Mouse (Mus musculus): ENCODE measurements around the gene Fahd2a. TPM values are rescaled to one million over a fixed set of nuclear protein-coding genes. Genes with fewer than 3 reads are reported as not detected.

Fahd2a gene
- polyA plus RNA-seq, 1 experiment from 2014 or later = 39.0 TPM

GRCm38 (mm10) chr2:127470661-127471060, 26.3 kb upstream of the Fahd2a start:
- Histone ChIP-seq H3K9ac (replicated peaks; ENCODE audit: low read length) (no peak overlapping the region), H3K27ac (ENCODE audit: low read length) (no peak overlapping the region), H3K9me3 (ENCODE audit: low read length) (no peaks in the 10 kb centered on the region), H3K4me3 (ENCODE audit: low read length) (no peak overlapping the region), H3K4me2 (replicated peaks; ENCODE audit: low read depth, low read length) (no peak overlapping the region), H3K4me1 (ENCODE audit: insufficient read depth, low read length) (no peaks in the 10 kb centered on the region), H3K36me3 (ENCODE audit: insufficient read depth, low read length) (no peaks in the 10 kb centered on the region), H3K27me3 (ENCODE audit: insufficient read depth, low read length) (no peaks in the 10 kb centered on the region)
- WGBS = 83% methylated on average over 10 of the region's 10 CpGs
- ATAC-seq (ENCODE audit: low FRiP score, low TSS enrichment) = no peak

DNA sequence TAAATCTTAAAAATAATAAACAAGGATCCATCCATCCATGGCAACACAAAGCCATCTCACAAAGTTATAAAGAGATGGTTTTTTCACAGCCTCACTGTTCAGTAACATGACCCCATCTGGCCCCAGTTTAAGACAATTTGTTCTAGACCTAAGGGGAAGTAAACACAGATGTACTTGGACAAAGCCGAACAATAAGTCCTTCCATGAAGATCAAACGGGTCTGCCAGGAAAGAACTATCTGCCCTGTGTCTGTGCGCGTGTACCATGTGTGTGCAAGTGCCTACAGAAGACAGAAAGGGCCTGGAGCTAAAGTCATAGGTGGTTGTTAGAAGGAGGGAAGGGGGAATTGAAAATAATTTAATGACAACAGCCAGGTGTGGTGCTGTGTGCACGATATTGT, 25.8 kb upstream of the Fahd2a start:
- Histone ChIP-seq H3K27ac (ENCODE audit: low read length) (no peak overlapping the region), H3K9ac (replicated peaks; ENCODE audit: low read length) (no peak overlapping the region), H3K9me3 (ENCODE audit: low read length) (no peaks in the 10 kb centered on the region), H3K4me2 (replicated peaks; ENCODE audit: low read depth, low read length) (no peak overlapping the region), H3K4me1 (ENCODE audit: insufficient read depth, low read length) (no peaks in the 10 kb centered on the region), H3K36me3 (ENCODE audit: insufficient read depth, low read length) (no peaks in the 10 kb centered on the region), H3K4me3 (ENCODE audit: low read length) (no peak overlapping the region), H3K27me3 (ENCODE audit: insufficient read depth, low read length) (no peaks in the 10 kb centered on the region)
- 89% methylated on average over 5 of the region's 5 CpGs for WGBS
- ATAC-seq (ENCODE audit: low FRiP score, low TSS enrichment) = no peak

DNA sequence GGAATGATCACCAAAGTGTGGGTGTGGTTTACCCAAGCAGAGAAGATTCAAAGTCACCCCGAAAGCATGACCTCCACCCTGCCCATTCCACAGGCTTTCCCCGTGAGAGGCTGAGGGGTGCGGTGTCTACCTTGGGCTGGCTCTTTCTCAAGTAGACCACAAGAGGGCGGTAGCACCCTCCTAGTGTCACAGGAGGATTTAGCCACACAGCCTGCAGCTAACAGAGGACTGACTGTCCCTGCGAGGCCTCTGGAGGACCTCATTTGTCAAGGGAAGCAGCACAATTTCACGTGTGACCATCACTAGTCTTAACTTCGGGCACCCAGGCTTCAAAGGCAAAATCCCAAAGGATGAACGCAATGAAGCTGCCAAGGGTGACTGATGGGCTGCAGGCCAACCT, 17.9 kb upstream of the Fahd2a start:
- 7% methylated on average over 8 of the region's 8 CpGs for WGBS
- H3K9ac ChIP-seq (replicated peaks; ENCODE audit: low read length) = no peak overlapping the region
- H3K27ac ChIP-seq (ENCODE audit: low read length) = no peak overlapping the region
- H3K4me1 ChIP-seq (ENCODE audit: insufficient read depth, low read length) = no peaks in the 10 kb centered on the region
- H3K36me3 ChIP-seq (ENCODE audit: insufficient read depth, low read length) = no peaks in the 10 kb centered on the region
- H3K27me3 ChIP-seq (ENCODE audit: insufficient read depth, low read length) = no peaks in the 10 kb centered on the region
- no peaks in the 10 kb centered on the region for H3K9me3 ChIP-seq (ENCODE audit: low read length)
- no peak overlapping the region for H3K4me3 ChIP-seq (ENCODE audit: low read length)
- ATAC-seq (ENCODE audit: low FRiP score, low TSS enrichment) = peak; percentile 78; the same call in 1 of the 2 replicates
- H3K4me2 ChIP-seq (replicated peaks; ENCODE audit: low read depth, low read length) = no peak overlapping the region

- Histone ChIP-seq H3K27me3 (ENCODE audit: insufficient read depth, low read length) (no peaks in the 10 kb centered on the region), H3K27ac (ENCODE audit: low read length) (no peak overlapping the region), H3K9me3 (ENCODE audit: low read length) (no peaks in the 10 kb centered on the region), H3K36me3 (ENCODE audit: insufficient read depth, low read length) (no peaks in the 10 kb centered on the region), H3K4me1 (ENCODE audit: insufficient read depth, low read length) (no peaks in the 10 kb centered on the region), H3K4me2 (replicated peaks; ENCODE audit: low read depth, low read length) (no peak overlapping the region), H3K4me3 (ENCODE audit: low read length) (no peak overlapping the region), H3K9ac (replicated peaks; ENCODE audit: low read length) (no peak overlapping the region)
- 49% methylated on average over 9 of the region's 9 CpGs for WGBS
- no peak for ATAC-seq (ENCODE audit: low FRiP score, low TSS enrichment)
These were observed 17.0 kb upstream of the Fahd2a start for GRCm38 (mm10) chr2:127461351-127461750.

GRCm38 (mm10) chr2:127459341-127459740, 15.0 kb upstream of the Fahd2a start:
- Histone ChIP-seq H3K4me3 (ENCODE audit: low read length) (no peak overlapping the region), H3K9ac (replicated peaks; ENCODE audit: low read length) (no peak overlapping the region), H3K27me3 (ENCODE audit: insufficient read depth, low read length) (no peaks in the 10 kb centered on the region; the same call in 1 of the 2 replicates), H3K9me3 (ENCODE audit: low read length) (no peaks in the 10 kb centered on the region), H3K4me1 (ENCODE audit: insufficient read depth, low read length) (no peaks in the 10 kb centered on the region), H3K4me2 (replicated peaks; ENCODE audit: low read depth, low read length) (no peak overlapping the region), H3K27ac (ENCODE audit: low read length) (no peak overlapping the region), H3K36me3 (ENCODE audit: insufficient read depth, low read length) (no peaks in the 10 kb centered on the region)
- WGBS = 83% methylated on average over 2 of the region's 2 CpGs
- no peak for ATAC-seq (ENCODE audit: low FRiP score, low TSS enrichment)

GRCm38 (mm10) chr2:127453764-127454163, 9.4 kb upstream of the Fahd2a start:
- Histone ChIP-seq H3K4me3 (ENCODE audit: low read length) (no peak overlapping the region), H3K9ac (replicated peaks; ENCODE audit: low read length) (no peak overlapping the region), H3K27me3 (ENCODE audit: insufficient read depth, low read length) (peaks cover 7% of the 10 kb centered on the region), H3K4me1 (ENCODE audit: insufficient read depth, low read length) (peaks cover 20% of the 10 kb centered on the region), H3K9me3 (ENCODE audit: low read length) (no peaks in the 10 kb centered on the region), H3K36me3 (ENCODE audit: insufficient read depth, low read length) (no peaks in the 10 kb centered on the region), H3K27ac (ENCODE audit: low read length) (no peak overlapping the region), H3K4me2 (replicated peaks; ENCODE audit: low read depth, low read length) (no peak overlapping the region)
- WGBS = 8% methylated on average over 5 of the region's 5 CpGs
- ATAC-seq (ENCODE audit: low FRiP score, low TSS enrichment) = no peak

DNA sequence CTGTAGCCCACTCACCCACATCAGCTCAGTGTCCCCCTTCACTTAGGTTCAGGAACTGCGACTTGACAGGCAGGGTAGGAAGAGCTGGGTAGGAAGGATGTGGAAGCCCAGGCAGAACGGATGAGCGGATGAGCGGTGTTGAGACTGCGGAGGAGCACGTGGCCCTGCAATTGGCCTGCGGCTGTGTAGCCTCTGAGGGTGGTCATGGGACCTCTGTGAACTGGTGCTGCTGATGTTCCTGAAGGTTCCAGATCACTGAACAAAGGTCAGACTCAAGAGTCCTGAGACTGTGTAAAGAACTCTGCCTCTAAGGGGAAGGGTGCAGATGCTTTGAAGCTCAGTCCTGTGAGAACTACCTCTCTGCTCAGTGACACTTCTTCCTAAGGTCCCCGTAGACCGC, 8.8 kb upstream of the Fahd2a start:
- no peaks in the 10 kb centered on the region for H3K9me3 ChIP-seq (ENCODE audit: low read length)
- H3K36me3 ChIP-seq (ENCODE audit: insufficient read depth, low read length) = no peaks in the 10 kb centered on the region
- H3K4me3 ChIP-seq (ENCODE audit: low read length) = no peak overlapping the region
- no peak overlapping the region for H3K27ac ChIP-seq (ENCODE audit: low read length)
- H3K4me1 ChIP-seq (ENCODE audit: insufficient read depth, low read length) = peaks cover 20% of the 10 kb centered on the region
- 0 out of 2 replicates have a peak, but pooled peaks have one; percentile 13 for ATAC-seq (ENCODE audit: low FRiP score, low TSS enrichment)
- whole genome bisulfite sequencing = 59% methylated on average over 9 of the region's 9 CpGs
- no peak overlapping the region for H3K4me2 ChIP-seq (replicated peaks; ENCODE audit: low read depth, low read length)
- no peak overlapping the region for H3K9ac ChIP-seq (replicated peaks; ENCODE audit: low read length)
- peaks cover 7% of the 10 kb centered on the region for H3K27me3 ChIP-seq (ENCODE audit: insufficient read depth, low read length)

- Histone ChIP-seq H3K27ac (ENCODE audit: low read length) (no peak overlapping the region), H3K4me2 (replicated peaks; ENCODE audit: low read depth, low read length) (no peak overlapping the region), H3K27me3 (ENCODE audit: insufficient read depth, low read length) (peaks cover 7% of the 10 kb centered on the region), H3K9ac (replicated peaks; ENCODE audit: low read length) (no peak overlapping the region), H3K36me3 (ENCODE audit: insufficient read depth, low read length) (no peaks in the 10 kb centered on the region), H3K9me3 (ENCODE audit: low read length) (no peaks in the 10 kb centered on the region), H3K4me3 (ENCODE audit: low read length) (no peak overlapping the region), H3K4me1 (ENCODE audit: insufficient read depth, low read length) (peaks cover 20% of the 10 kb centered on the region)
- ATAC-seq (ENCODE audit: low FRiP score, low TSS enrichment) = no peak
- 27% methylated on average over 6 of the region's 6 CpGs for WGBS
These were observed 7.4 kb upstream of the Fahd2a start for GRCm38 (mm10) chr2:127451748-127452147.

DNA sequence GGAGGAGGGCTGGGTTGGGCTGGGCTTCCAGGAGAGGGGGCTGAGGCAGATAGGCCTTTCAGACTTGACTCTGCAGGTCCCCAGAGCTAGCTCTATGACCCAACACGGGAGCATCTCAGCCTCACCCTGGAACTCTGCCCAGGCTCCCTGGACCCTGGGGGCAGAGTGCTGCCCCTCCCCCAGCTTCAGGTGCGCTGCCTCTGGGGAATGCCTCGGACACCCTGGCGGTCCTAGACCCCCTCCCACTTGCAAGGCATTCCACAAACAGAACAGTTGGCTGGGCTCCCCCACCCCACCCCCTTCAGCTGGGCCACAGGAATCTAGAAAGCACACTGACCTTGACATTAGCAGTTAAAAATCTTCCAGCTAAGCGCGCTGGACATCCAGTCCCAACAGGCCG, 5.3 kb upstream of the Fahd2a start:
- ATAC-seq (ENCODE audit: low FRiP score, low TSS enrichment) = peak; percentile 82
- Histone ChIP-seq H3K4me2 (replicated peaks; ENCODE audit: low read depth, low read length) (0 out of 2 replicates have a peak overlapping the region, but pooled peaks have one; percentile 10), H3K9ac (replicated peaks; ENCODE audit: low read length) (no peak overlapping the region), H3K27ac (ENCODE audit: low read length) (peak overlapping the region; percentile 65), H3K27me3 (ENCODE audit: insufficient read depth, low read length) (peaks cover 7% of the 10 kb centered on the region; the same call in 1 of the 2 replicates), H3K4me3 (ENCODE audit: low read length) (no peak overlapping the region), H3K36me3 (ENCODE audit: insufficient read depth, low read length) (no peaks in the 10 kb centered on the region), H3K4me1 (ENCODE audit: insufficient read depth, low read length) (peaks cover 21% of the 10 kb centered on the region), H3K9me3 (ENCODE audit: low read length) (no peaks in the 10 kb centered on the region)
- WGBS = 13% methylated on average over 7 of the region's 7 CpGs

- no peak for ATAC-seq (ENCODE audit: low FRiP score, low TSS enrichment)
- 49% methylated on average over 3 of the region's 3 CpGs for WGBS
These were observed 2.5 kb upstream of the Fahd2a start for GRCm38 (mm10) chr2:127446847-127447246.

More at GRCm38 (mm10) chr2:127446847-127447246, 2.5 kb upstream of the Fahd2a start:
- Histone ChIP-seq H3K4me3 (ENCODE audit: low read length) (no peak overlapping the region), H3K4me2 (replicated peaks; ENCODE audit: low read depth, low read length) (no peak overlapping the region), H3K27ac (ENCODE audit: low read length) (no peak overlapping the region), H3K4me1 (ENCODE audit: insufficient read depth, low read length) (peaks cover 25% of the 10 kb centered on the region), H3K9ac (replicated peaks; ENCODE audit: low read length) (no peak overlapping the region), H3K36me3 (ENCODE audit: insufficient read depth, low read length) (no peaks in the 10 kb centered on the region), H3K27me3 (ENCODE audit: insufficient read depth, low read length) (no peaks in the 10 kb centered on the region), H3K9me3 (ENCODE audit: low read length) (no peaks in the 10 kb centered on the region)

Data from kidney, embryonic 16.5 days (tissue).